Mouse (Mus musculus) thymus, postnatal 14 days (tissue): ENCODE data around the gene Cd3g.

Source experiments
- DNase-seq: peaks from one replicate; pipeline ENCODE4 v3.0.0; 2021

Gene Cd3g

DNA sequence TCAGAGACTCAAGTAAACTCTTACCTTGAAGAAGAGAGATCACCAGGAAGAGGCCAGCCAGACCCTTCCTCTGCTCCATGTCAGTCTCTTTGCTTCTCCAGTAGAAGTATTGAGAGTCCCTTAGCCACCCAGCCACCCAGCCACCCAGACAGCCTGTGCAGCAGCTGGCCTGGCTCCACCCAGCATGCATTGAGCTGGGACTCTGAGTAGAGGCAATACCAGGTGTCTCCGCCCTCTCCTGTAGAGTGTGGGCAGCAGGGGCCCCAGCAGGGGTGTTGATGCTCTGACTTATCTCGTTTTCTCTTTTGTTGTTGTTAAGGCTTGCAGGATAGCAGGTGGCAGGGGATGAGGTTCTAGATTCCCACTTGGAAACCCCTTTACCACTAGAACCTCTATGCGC lies at the start of gene Cd3g:
Cd3g (minus strand) TSS at position 190 of the 400 bp plus-strand sequence.
- DNase-seq = peak; percentile 95

DNA sequence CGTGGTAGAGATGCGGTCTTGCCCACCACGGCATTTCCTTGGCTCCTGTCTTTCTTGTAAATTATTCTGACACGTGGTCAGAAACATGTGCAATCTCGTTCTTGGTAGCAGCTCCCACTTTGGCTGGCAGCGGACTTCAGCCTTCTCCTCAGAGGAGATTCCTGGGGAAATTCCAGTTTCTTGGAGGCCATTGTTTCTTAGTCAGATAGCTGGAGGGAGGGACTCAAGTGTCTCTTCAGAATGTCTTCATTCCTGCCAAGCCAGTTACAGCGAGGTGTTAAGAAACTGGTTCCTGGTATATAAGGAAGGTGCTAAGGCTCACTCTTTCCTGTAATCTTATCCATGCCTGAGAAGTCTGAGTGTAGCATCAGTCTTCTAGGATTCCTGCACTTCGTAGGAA lies 47.1 kb upstream of the Cd3g start:
- DNase-seq = no peak

DNA sequence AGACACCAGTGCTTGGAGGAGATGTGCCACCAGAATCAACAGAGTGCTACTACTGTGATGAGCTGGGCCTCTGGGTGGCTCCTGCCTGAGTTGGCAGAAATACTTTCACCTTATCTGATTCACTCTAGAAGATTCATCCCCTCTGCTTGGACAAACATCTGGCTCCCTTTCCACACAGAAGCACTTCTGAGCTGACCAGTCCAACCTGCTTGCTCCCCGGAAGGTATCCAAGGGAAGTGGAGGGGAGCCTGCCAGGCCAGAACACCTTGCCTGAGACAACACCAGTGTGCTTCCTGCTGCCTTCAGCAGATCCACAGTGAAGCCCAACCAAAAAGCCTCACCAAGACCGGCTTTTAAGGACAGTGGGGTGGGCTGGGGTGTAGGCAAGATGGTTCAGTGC lies 44.0 kb upstream of the Cd3g start:
- DNase-seq = no peak

DNA sequence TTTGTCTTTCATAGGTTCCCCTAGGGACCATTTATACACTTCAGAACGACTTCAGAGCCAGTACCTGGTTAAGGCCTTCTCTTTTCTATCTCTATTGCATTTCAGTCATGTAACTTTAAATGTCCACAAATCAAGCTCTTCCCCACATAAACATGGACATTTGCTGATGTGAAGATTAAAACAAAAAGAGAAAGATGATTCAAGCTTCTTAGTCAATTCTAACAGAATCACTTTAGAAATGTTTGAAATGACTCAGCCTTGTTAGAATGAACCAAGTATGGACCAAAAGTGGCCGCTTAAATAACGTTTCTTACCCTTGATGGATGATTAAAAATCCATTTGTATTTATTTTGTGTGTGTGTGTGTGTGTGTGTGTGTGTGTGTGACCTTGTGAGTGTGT lies 43.4 kb upstream of the Cd3g start:
- DNase-seq = no peak

DNA sequence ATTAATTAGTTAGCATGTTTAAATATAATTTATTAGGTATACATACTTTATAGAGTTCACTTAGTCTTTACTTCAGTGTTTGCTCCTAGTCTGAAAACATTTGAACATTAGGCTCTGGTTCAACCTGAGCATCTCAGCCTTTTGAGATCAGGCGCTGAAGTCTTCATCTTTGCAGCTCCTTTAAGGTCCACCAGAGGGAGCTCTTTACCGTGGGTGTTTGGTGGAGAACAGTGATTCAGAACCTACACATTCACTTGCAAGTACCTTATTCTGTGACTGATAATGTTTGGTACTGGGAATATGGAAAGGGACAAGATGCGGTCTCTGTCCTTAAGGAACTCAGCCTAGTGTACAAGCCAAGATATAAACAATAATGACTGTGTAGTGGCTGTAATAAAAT lies 42.6 kb upstream of the Cd3g start:
- DNase-seq = peak; percentile 82

DNA sequence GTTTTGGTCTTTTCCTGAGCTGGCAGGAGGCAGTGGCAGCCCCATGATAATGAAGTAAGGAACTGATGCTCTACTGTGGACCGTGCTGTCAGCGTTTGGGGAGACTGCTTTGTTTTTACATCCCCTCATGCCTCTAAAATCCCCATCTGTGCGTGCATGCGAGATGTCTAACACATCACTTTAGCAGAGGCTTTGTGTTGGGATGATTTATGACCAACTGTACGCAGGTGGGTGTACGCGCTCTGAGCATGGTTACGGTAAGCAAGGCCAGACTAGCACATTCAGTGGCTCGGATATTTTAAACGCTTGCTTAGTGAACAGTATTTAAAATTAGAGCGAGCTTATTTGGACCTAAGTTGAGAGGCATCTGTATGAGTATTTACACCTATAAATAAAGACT lies 37.8 kb upstream of the Cd3g start:
- no peak for DNase-seq

DNA sequence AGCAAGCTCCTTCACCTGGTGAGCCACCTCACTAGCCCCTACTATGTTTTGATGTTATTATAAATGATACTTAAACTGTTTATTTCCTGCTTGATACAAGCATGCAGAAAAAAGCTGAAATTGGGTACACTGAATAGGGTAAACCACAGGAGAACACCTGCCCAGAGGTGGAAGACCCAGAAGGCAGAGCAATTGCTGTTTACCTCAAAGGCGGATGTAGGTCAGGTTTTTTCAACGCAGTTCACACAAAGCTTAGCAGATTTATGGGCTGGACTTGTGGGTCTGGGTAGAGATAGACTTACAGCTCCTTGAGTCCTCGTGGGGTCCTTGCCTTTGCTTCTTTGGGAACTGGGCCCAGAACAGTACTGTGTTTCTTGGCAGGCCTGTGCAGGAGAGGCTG lies 35.6 kb upstream of the Cd3g start:
- DNase-seq = peak; percentile 68

DNA sequence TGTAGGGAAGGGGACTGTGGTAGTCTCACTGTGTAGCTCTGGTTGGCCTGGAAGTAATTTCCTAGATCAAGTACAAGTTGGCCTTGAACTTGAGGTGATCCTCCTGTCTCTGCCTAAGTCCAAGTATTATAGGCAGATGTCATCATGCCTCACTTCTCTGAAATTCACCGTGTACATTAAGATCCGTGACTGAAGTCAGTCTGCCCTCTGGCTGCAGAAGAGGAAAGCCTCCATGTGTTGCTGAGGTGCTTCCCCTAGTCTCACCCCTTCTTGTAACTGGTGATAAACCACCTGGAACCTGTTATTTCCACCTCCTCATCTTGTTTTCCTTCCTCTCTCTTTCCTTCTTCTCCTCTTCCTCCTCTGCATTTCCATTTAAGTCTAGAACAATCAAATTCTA lies 34.6 kb upstream of the Cd3g start:
- DNase-seq = peak; percentile 57

DNA sequence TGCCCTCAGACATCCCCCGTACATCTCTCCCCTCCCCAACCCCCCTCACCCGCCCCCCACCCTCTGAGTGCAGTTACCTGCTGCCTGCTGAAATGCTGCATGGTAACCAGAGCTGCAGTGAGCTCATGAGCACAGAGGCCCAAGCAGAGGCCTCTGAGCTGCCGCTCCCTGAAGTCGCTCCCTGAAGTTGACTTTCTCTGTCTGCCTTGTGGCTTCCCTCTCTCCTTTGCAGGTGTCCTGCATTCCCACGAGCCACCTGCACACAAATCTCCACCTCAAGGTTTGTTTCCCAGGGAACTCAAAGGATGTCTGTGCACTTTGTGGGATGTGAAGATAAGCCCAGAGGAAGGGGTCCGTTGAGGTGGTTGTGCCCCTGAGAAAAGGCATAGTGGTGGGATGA lies 31.1 kb upstream of the Cd3g start:
- no peak for DNase-seq

DNA sequence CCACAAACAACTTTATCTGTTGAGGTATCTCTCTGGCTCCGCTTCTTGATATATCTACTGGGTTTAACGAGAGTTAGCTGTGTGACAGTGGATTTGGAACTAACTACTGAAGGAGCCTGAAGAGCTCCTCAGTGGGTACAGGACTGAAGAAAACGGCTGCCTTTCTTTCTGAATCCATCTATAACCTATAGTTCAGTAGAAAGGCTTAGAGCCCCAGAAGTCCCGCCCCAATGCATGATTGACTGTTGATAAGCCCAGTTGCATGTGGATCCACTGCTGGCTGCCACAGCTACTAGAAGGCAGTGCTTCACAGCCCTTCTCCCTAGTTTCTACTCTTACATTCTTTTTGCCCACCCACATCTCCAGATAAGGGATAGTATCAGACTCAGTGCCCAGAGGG lies 30.2 kb upstream of the Cd3g start:
- DNase-seq = peak; percentile 83

DNA sequence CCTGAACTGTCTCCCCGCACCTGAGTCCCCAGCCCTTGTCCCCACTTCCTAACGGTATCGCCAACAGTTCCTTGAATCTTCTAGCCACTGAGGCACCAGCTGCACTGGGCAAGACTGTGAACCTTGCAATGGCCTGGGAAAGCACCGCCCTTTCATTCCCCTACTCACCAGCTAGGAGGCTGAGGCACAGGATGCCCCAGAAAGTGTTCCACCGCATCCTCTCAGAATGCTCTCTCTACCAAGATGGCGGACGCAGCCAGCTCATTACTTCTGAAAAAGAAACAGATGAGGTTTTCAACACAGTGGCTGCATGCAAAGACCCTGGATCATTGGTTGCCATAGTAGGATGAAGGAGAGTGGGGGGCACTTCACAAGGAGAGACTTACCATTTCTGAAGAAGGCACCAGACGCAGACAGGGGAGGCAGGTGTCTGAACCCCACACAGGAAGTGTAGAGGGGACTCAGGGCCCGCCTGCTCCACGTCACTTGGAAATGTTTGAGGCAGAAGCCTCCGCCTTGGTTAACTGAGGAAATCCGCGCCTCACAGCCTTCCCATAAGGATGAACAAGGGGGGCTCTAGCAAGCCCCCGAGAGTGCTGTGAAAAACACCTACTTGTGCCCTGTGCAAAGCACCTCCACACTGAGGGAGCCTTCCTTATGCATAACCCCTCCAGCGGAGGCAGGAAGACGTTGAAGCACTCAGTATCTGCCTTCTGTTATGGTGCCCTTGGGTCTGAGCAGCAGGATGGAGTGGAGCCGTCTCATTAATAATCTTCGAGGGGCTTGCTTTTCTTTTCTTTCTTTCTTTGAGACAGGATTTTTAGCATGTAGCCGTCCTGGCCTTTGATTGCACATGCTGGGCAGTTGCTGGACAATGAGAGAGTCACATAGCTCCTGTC lies 29.2 kb upstream of the Cd3g start, which contains the start of gene Cd3e:
Cd3e (minus strand) TSS at position 448 of the 899 bp plus-strand sequence.
- peak; percentile 87 for DNase-seq

DNA sequence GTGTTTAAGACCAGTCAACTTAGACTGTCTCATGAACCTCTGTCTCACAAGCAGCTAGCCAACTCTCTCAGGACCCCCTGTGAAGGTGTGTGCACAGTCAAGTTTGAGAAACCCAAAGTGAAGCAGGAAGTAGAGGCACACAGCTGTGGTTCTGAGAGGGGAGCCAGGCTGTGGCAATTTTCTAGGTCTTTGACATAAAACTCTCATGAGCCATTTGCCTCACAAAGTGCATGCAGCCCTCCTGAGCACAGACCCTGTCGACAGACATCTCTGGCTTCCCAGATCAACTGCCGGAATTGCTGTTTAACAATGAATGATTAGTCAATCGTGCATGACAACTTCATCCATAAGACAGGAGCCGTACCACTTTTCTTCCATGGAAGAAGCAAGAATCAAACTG lies 28.1 kb upstream of the Cd3g start:
- peak; percentile 79 for DNase-seq

DNA sequence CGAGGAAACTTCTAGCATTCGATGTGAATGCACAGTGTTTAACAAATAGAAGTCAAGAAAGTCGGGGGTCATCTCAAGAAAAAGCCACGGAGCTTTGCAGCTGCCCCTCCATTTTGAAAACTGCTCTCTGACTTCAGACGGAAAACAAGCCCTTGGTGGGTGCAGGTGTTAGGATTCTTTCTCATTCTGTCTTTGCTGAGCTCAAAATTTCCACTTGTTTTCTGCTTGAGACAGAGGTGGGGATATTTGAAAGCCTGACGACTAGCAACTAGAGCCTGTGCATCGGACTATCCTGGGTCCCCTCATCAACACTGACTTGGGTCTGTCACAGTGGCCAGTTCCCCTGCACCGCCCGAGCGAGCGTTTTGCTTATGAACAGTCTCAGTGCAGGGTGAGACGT lies 27.2 kb upstream of the Cd3g start:
- DNase-seq = peak; percentile 47

DNA sequence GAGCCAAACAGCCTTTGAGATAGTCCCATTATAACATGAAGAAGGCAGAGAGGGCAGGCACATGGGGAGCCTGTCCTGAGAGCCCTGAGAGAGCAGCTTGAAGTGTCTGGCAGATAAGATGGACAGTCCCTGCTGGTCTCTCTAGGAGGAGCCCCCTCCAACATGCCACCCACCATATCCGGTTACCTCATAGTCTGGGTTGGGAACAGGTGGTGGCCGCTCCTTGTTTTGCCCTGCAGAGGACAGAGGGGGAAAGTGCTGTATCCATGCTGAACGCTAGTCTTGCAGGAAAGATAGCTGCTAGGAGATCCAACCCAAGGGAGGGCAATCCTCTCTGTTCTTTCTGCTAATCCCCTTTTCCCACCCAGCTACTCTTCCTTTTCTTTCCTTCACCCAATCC lies 20.0 kb upstream of the Cd3g start:
- DNase-seq = no peak

DNA sequence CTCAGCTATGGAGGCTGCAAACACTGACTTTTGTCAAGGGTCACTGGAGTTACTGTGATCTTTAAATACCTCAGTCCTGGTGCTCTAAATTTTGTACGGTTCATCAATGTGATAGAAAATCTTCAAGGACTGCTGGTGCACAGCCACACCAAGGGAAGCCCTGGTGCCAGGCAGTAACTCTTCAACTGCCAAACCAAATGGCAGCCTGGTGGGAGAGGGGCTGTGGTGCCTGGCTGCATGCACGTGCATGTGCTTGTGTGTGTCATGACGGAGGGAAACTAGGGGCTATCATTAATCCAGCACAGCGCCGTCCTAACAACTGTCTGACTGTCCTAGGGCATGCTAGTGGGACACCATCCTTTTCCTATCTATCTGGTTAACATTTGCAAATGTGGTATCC lies 19.5 kb upstream of the Cd3g start:
- DNase-seq = no peak

DNA sequence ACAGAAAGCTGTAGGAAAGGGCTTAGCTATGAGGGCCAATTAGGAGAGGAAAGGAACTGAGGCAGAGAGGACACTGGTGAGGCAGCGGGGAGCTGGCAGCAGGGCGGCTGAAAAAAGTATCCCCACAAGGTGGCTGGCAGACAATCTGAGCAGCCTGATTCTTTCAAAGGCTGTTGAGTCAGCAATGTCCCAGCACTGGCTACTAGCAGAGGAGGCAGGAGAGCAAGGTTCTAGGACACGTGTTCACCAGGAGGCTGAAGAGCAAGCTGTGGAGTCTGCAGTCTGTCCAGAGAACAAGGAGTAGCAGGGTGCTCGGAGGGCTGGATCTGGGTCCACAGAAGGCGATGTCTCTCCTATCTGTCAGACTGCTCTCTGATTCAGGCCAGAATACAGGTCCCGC lies 18.9 kb upstream of the Cd3g start:
- DNase-seq = peak; percentile 61

DNA sequence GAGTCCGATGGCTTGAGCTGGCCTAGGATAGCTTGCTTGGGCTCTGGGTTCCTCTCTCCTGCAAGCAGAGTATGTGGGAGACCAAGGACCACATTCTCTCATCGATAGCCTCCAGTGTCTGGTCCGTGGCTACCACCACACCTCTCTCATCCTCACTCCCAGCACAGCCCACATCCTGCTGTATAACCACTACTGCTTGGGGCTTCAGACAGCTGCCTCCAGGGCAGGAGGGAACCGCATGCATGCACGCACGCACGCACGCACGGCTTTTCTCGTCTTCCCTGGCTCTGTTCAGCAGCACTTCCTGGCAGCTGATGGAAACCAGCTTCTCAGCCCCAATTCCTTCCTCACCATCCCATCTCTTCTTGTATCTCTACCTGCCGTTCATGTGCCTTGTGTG lies 17.9 kb upstream of the Cd3g start:
- peak; percentile 71 for DNase-seq

DNA sequence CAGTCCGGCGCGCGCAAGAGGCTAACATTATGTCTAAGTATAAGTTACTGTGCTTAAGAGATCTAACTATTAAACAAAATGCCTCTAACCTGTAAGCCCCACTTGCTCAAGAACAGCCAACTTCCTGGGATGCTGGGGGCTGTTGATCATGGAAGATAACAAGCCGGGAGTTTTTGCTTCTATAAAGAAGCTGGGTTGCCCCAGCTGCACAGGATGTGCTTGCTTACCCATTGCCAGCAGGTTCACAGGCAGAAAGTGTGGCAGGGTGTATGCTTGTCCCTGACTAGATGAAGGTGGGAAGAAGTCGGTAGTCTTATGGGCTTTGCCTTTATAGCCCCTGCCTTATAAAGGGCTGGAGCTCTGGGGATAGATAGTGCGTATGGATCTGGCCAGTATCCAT lies 16.4 kb upstream of the Cd3g start:
- DNase-seq = peak; percentile 70

DNA sequence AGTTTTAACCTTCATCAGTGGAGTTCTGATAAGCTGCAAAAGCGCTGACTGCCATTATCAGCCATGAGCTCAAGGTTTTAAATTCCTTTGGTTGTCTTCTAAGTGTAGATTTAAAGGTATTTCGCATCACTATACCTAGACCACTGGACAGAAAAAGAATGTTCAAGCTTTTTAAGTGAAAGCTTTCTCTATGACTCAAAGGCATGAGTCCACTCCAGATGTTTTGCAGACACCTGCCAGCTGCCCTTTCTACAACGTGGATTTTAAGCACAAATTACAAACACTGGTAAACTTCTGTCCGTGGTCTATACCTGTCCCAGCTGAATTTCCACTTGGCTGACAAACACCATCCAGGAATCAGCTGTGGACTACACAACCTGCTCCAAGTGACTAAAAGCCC lies 14.7 kb upstream of the Cd3g start:
- DNase-seq = no peak

DNA sequence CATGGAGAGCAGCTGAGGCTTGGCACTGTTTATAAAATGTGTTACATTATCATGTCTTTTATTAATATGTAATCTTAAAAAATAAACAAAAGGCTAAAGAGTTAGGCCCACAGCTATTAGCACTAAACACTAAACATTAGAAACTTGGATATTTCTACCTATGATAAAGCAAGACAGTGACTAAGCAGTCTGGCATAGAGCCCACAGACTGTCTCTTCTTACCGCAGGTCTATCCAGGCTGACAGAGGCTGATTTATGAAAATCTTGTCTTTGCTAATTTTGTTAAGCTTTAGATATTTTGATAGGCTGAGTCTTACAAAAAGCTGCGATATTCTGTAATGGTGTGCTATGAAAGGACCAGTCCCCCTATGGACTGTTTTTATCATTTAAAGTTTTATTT lies 13.0 kb upstream of the Cd3g start:
- no peak for DNase-seq

DNA sequence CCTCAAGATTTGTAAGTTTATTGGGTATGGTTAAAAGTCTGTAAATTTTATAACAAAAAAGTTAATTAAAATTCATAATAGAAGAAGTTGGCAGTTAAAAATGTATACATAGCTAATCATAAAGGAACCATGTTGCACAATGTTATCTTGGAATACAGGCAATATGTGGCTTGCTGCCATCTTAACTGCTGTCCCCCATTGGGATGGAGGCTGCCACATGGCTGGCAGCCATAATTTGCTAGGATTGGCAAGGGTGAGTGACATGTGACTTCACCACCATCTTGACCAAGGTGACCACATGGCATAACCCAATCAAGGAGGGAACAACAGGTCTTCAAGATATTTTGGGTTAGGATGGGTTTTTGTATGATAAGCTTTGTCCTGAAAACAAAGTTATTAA lies 12.0 kb upstream of the Cd3g start:
- no peak for DNase-seq

DNA sequence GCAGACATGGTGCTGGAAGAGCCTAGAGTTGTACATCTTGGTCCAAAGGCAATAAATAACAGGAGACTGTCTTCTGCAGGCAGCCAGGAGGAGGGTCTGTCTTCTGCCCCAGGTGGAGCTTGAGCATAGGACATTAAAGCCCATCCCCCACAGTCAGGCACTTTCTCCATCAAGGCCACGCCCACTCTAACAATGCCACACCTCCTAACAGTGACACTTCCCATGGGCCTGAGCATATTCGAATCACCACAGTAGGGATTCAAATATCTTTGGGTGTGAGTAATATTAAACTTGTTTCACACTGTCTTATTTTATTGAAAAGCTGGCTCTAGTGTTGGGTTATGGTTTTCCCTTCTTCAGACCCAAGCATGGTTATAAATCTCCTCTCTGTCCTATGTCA lies 11.6 kb upstream of the Cd3g start:
- no peak for DNase-seq

DNA sequence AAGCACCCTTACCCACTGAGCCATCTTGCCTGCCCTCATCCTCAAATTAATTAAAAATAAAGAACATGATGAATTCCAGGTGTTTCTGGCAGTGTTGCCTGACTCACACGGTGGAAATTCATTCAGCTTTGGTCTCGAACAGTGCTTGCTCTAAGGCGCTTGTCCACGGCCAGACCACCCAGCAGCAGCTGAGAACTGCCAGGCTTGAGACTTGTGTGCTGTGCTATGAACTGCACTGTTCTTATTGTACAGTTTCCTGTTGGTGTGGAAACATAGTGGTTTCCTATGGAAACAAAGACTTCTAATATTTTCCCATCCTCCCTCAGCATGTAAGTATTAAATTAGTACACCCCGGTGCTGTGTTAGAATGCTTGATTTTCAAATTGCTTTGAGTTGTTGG lies 6.7 kb upstream of the Cd3g start:
- no peak for DNase-seq

DNA sequence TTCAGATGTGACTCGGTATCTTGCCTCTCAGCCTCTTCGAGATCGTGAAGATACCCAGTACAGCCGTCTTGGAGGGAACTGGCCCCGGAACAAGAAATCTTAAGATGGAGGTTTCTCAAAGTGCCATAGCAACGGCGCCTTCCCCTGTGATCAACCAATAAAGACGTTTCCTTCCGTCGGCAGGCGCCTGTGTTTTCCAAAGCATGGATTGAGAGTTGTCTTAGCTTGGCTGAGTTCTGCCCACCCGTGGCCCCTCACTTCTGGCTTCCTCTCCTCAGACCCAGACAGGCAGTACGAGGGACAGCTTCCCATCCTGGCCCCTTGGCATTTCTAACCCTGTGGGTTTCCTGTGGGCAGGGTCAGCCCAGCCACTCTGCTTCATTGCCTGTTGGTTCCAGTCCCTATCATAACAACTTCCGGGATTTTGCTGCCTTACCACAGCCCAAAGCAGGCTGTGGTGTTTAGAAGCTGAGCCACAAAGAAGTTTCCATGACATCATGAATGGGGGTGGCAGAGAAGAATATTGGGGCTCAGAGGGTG lies 6.1 kb upstream of the Cd3g start:
- peak; percentile 88 for DNase-seq

DNA sequence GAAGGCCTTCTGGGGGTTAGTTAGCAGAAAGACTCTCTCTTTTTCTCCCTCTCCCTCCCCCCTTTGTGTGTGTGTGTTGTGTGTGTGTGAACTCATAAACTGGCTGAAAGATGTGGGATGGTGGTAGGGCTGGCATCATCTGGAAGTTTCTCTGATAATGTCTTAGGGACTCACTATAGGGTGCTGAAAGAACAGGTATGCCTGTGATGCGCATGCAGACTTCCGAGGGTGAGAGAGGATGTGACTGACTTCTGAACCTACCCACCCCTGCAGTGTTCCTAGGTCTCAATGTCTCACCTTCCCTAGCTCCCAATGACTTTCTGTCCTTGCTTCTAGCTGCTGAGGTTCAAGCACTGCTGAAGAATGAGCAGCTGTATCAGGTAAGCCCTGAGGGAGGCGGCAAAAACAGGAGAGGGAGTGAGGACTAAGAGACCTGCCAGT lies 5.5 kb upstream of the Cd3g start:
- peak; percentile 58 for DNase-seq
